Mouse (Mus musculus) MEL (cell line): ENCODE data around the gene Txndc12.

Experiments
- CTCF ChIP-seq, 3 experiments: IDR thresholded peaks in 2 of 3; conservative IDR thresholded peaks in 1 of 3; 2 replicates each; pipeline ENCODE4 v1.5.1; 2011 to 2012; ENCODE audit warnings: low read length in 3 of 3, low read depth in 2 of 3, mild to moderate bottlenecking in 2 of 3, improper control_type of control experiment in 1 of 3, inconsistent platforms in 1 of 3, mixed read lengths in 1 of 3, moderate library complexity in 1 of 3; ENCODE audit not compliant: control insufficient read depth in 1 of 3, insufficient read depth in 1 of 3, poor library complexity in 1 of 3, severe bottlenecking in 1 of 3
- GATA1 ChIP-seq: IDR thresholded peaks from 2 replicates; pipeline ENCODE4 v1.6.1; 2011; ENCODE audit warnings: low read depth, low read length, improper control_type of control experiment
- HCFC1 ChIP-seq: IDR thresholded peaks from 2 replicates; pipeline ENCODE4 v1.6.1; 2012; ENCODE audit warnings: low read depth, mild to moderate bottlenecking, inconsistent platforms, low read length, improper control_type of control experiment, moderate library complexity
- TBP ChIP-seq: IDR thresholded peaks from 2 replicates; pipeline ENCODE4 v1.8.0; 2011; ENCODE audit warnings: low read depth, low read length, improper control_type of control experiment
- USF2 ChIP-seq, 2 experiments: IDR thresholded peaks; 2 replicates each; pipeline ENCODE4 v1.6.1; 2011 to 2012; ENCODE audit warnings: improper control_type of control experiment in 2 of 2, low read length in 2 of 2, borderline replicate concordance in 1 of 2, inconsistent platforms in 1 of 2, low read depth in 1 of 2, mild to moderate bottlenecking in 1 of 2; ENCODE audit not compliant: insufficient read depth in 1 of 2

DNA sequence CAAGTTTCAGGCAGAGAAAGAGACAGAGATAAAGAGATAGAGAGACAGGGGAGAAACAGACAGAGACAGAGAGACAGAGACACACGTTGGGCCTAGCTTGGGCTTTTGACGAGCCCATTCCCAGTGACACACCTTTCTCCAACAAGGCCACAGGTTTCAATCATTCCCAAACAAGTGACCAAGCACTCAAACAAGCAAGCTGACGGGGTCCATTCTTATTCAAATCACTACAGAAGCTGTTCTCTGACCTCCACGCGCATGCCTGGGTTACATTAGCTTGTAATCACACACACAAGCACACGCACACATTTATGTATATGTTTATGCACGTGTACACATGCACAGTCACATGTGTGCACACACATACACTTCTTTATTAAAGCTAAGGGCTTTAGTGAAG is 66.0 kb downstream of the Txndc12 start:
- TF ChIP-seq CTCF (IDR thresholded peaks at IDR 0.05 in 2 of 3, conservative IDR thresholded peaks at IDR 0.05 in 1 of 3; ENCODE audit: control insufficient read depth in 1 of 3, insufficient read depth in 1 of 3, low read depth in 2 of 3, low read length in 3 of 3, poor library complexity in 1 of 3, severe bottlenecking in 1 of 3), result no peak
- TF ChIP-seq HCFC1, result no peak
- TF ChIP-seq TBP, result no peak
- TF ChIP-seq USF2 (IDR thresholded peaks at IDR 0.05; ENCODE audit: borderline replicate concordance in 1 of 2, insufficient read depth in 1 of 2, low read depth in 1 of 2, low read length in 2 of 2), result no peak
- no peak for TF ChIP-seq GATA1
